ENCODE assay signal across 8 mouse cellular contexts in the genomic region with DNA sequence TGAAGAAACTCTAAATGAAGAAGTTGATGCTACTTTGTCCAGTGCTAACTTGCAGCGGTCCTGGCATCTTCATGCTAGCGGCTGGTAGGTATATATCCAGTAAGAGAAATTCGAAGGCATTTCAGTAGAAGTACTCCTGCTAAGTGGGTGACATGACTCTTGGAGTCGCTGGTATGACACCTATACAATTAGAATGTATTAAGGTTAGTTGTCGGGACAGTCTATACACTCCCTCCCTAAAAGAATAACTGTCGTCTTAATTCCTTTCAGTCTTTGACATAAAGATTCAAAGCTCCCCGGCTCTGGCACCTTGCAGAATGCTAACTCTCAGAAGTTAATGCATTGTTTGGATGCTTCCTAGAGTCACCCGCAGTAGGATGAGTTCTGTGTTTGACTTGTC.
A peak's percentile ranks its signal among the peaks of the same experiment; 100 is the strongest.
DNase-seq lines count a peak whose midpoint lies in the region; ATAC-seq lines count a peak whose summit lies in the region.

No protein-coding gene starts in this region.

- peak overlapping the region; percentile 62 for H3K4me3 ChIP-seq in heart, embryonic 16.5 days (ENCODE audit: low read length)
- H3K4me3 ChIP-seq in embryonic facial prominence, embryonic 11.5 days (ENCODE audit: low read depth, low read length): peak overlapping the region; percentile 63
- peak overlapping the region; percentile 60 for H3K4me3 ChIP-seq in hindbrain, embryonic 11.5 days (ENCODE audit: low read depth, low read length)
- peak overlapping the region; percentile 50 for H3K4me3 ChIP-seq in midbrain, embryonic 14.5 days (replicated peaks; ENCODE audit: low read depth, low read length)

- no peak overlapping the region for H3K27ac ChIP-seq in heart, embryonic 16.5 days (ENCODE audit: low read length)
- no peak overlapping the region for H3K27ac ChIP-seq in embryonic facial prominence, embryonic 11.5 days (replicated peaks; ENCODE audit: low read depth, low read length)
- no peak overlapping the region for H3K27ac ChIP-seq in hindbrain, embryonic 11.5 days (ENCODE audit: low read depth, low read length)
- no peak overlapping the region for H3K27ac ChIP-seq in midbrain, embryonic 14.5 days (replicated peaks; ENCODE audit: low read depth, low read length)

- H3K27me3 ChIP-seq in heart, embryonic 16.5 days (ENCODE audit: control insufficient read depth, insufficient read depth, low read length): peaks cover 16% of the 10 kb centered on the region
- peaks cover 9% of the 10 kb centered on the region for H3K27me3 ChIP-seq in embryonic facial prominence, embryonic 11.5 days (ENCODE audit: control insufficient read depth, insufficient read depth, low read length)
- H3K27me3 ChIP-seq in hindbrain, embryonic 11.5 days (ENCODE audit: control insufficient read depth, insufficient read depth, low read length): peaks cover 3% of the 10 kb centered on the region; the same call in 1 of the 2 replicates
- H3K27me3 ChIP-seq in midbrain, embryonic 14.5 days (ENCODE audit: control insufficient read depth, insufficient read depth, low read length): no peaks in the 10 kb centered on the region

- H3K4me1 ChIP-seq in heart, embryonic 16.5 days (ENCODE audit: control insufficient read depth, insufficient read depth, low read length): peaks cover 8% of the 10 kb centered on the region; the same call in 1 of the 2 replicates
- H3K4me1 ChIP-seq in embryonic facial prominence, embryonic 11.5 days (ENCODE audit: control insufficient read depth, insufficient read depth, low read length): peaks cover 3% of the 10 kb centered on the region
- peaks cover 4% of the 10 kb centered on the region; the same call in 1 of the 2 replicates for H3K4me1 ChIP-seq in hindbrain, embryonic 11.5 days (replicated peaks; ENCODE audit: control insufficient read depth, insufficient read depth, low read length)
- H3K4me1 ChIP-seq in midbrain, embryonic 14.5 days (ENCODE audit: control insufficient read depth, insufficient read depth, low read length): peaks cover 39% of the 10 kb centered on the region

- 58% methylated on average over 8 of the region's 8 CpGs for WGBS in heart, embryonic 16.5 days
- 46% methylated on average over 8 of the region's 8 CpGs for WGBS in embryonic facial prominence, embryonic 11.5 days
- 36% methylated on average over 8 of the region's 8 CpGs for WGBS in hindbrain, embryonic 11.5 days
- WGBS in midbrain, embryonic 14.5 days: 20% methylated on average over 8 of the region's 8 CpGs

- peak overlapping the region; percentile 74; the same call in 1 of the 2 replicates for H3K9ac ChIP-seq in heart, embryonic 16.5 days (ENCODE audit: low read length)
- peak overlapping the region; percentile 18; the same call in 1 of the 2 replicates for H3K9ac ChIP-seq in embryonic facial prominence, embryonic 11.5 days (replicated peaks; ENCODE audit: low read length)
- peak overlapping the region; percentile 78; the same call in 1 of the 2 replicates for H3K9ac ChIP-seq in hindbrain, embryonic 11.5 days (ENCODE audit: low read depth, low read length)
- H3K9ac ChIP-seq in midbrain, embryonic 14.5 days (replicated peaks; ENCODE audit: low read length): peak overlapping the region; percentile 55; the same call in 1 of the 2 replicates

- no peaks in the 10 kb centered on the region for H3K9me3 ChIP-seq in heart, embryonic 16.5 days (replicated peaks; ENCODE audit: control insufficient read depth, low read length)
- no peaks in the 10 kb centered on the region for H3K9me3 ChIP-seq in embryonic facial prominence, embryonic 11.5 days (replicated peaks; ENCODE audit: control insufficient read depth, low read length)
- no peaks in the 10 kb centered on the region for H3K9me3 ChIP-seq in hindbrain, embryonic 11.5 days (ENCODE audit: control insufficient read depth, low read length)
- no peaks in the 10 kb centered on the region for H3K9me3 ChIP-seq in midbrain, embryonic 14.5 days (ENCODE audit: control insufficient read depth, low read length)

- DNase-seq in heart, adult 8-10 months (ENCODE audit: low spot score): no peak
- no peak for DNase-seq in embryonic facial prominence, embryonic 11.5 days (ENCODE audit: low spot score)
- no peak for DNase-seq in hindbrain, embryonic 11.5 days (ENCODE audit: low spot score)
- DNase-seq in midbrain, embryonic 14.5 days: no peak
- DNase-seq in T-cell, adult 2 months (ENCODE audit: low spot score): no peak

- no peaks in the 10 kb centered on the region for H3K36me3 ChIP-seq in heart, embryonic 16.5 days (ENCODE audit: control insufficient read depth, insufficient read depth)
- H3K36me3 ChIP-seq in embryonic facial prominence, embryonic 11.5 days (replicated peaks; ENCODE audit: control insufficient read depth, insufficient read depth, low read depth, low read length): no peaks in the 10 kb centered on the region
- H3K36me3 ChIP-seq in hindbrain, embryonic 11.5 days (ENCODE audit: control insufficient read depth, insufficient read depth, low read length): no peaks in the 10 kb centered on the region
- no peaks in the 10 kb centered on the region for H3K36me3 ChIP-seq in midbrain, embryonic 14.5 days (ENCODE audit: control insufficient read depth, insufficient read depth, low read length)

- ATAC-seq in heart, embryonic 16.5 days (replicated peaks; ENCODE audit: extremely low read depth, insufficient read depth, low FRiP score): no peak
- ATAC-seq in embryonic facial prominence, embryonic 11.5 days (replicated peaks; ENCODE audit: insufficient number of reproducible peaks, low FRiP score, low TSS enrichment, low read depth): no peak
- no peak for ATAC-seq in hindbrain, embryonic 11.5 days (ENCODE audit: low FRiP score)
- no peak for ATAC-seq in midbrain, embryonic 14.5 days (ENCODE audit: low FRiP score, low TSS enrichment)
- no peak for ATAC-seq in megakaryocyte, adult 5-6 weeks (ENCODE audit: poor library complexity, severe bottlenecking)
- no peak for ATAC-seq in monocyte, adult 5-6 weeks (replicated peaks; ENCODE audit: insufficient number of reproducible peaks, low FRiP score, low TSS enrichment, poor library complexity, severe bottlenecking)

- peak overlapping the region; percentile 70 for H3K4me2 ChIP-seq in heart, embryonic 16.5 days (ENCODE audit: low read depth, low read length)
- peak overlapping the region; percentile 40 for H3K4me2 ChIP-seq in embryonic facial prominence, embryonic 11.5 days (ENCODE audit: low read depth, low read length)
- peak overlapping the region; percentile 71 for H3K4me2 ChIP-seq in hindbrain, embryonic 11.5 days (replicated peaks; ENCODE audit: low read depth, low read length)
- peak overlapping the region; percentile 85 for H3K4me2 ChIP-seq in midbrain, embryonic 14.5 days (ENCODE audit: low read length)

Comparison
In these comparisons a context has a peak if more than half of its experiments do, and no peak if none do; other contexts are left out.
1. H3K9ac ChIP-seq: peak in every context shown above with its lines; median percentile 78 in hindbrain, embryonic 11.5 days; 74 in heart, embryonic 16.5 days; 55 in midbrain, embryonic 14.5 days; 18 in embryonic facial prominence, embryonic 11.5 days.